Mouse (Mus musculus) liver, adult 2 months (tissue): ENCODE measurements at regions not wholly inside any gene's neighbourhood (a gene's known extent, or its start where the extent isn't known, plus 50 kb on each side); places are given as distances from the start of the nearest gene placed in this dataset.

Experiments used
- DNase-seq: peaks from one replicate; pipeline ENCODE4 v3.0.0-alpha.2; 2011; ENCODE audit warnings: low read depth, low spot score; ENCODE audit errors: extremely low read depth
- H3K27ac ChIP-seq: fragments of 200-500 bp; replicated peaks from 2 replicates; pipeline ENCODE4 v1.5.1; 2012; ENCODE audit warnings: low read depth, mild to moderate bottlenecking, control low read depth, inconsistent platforms, low read length; ENCODE audit not compliant: insufficient read depth
- H3K27me3 ChIP-seq: fragments of 200-500 bp; 2 replicates; pipeline ENCODE4 v1.6.1; 2012; ENCODE audit warnings: mild to moderate bottlenecking, moderate library complexity, low read length, inconsistent platforms; ENCODE audit not compliant: control insufficient read depth, insufficient read depth
- H3K36me3 ChIP-seq: fragments of 200-500 bp; 2 replicates; pipeline ENCODE4 v1.6.1; 2012; ENCODE audit warnings: low read length, inconsistent platforms; ENCODE audit not compliant: control insufficient read depth, insufficient read depth
- H3K4me1 ChIP-seq: fragments of 200-500 bp; 2 replicates; pipeline ENCODE4 v1.6.1; 2011; ENCODE audit warnings: low read length; ENCODE audit not compliant: control insufficient read depth, insufficient read depth
- H3K4me3 ChIP-seq: fragments of 200-500 bp; 2 replicates; pipeline ENCODE4 v1.5.1; 2011; ENCODE audit warnings: low read depth, mild to moderate bottlenecking, control low read depth, low read length, moderate library complexity; ENCODE audit not compliant: insufficient read depth
- H3K79me2 ChIP-seq: fragments of 200-500 bp; 2 replicates; pipeline ENCODE4 v1.6.1; 2012; ENCODE audit warnings: inconsistent platforms, mild to moderate bottlenecking, low read length, moderate library complexity; ENCODE audit not compliant: control insufficient read depth, insufficient read depth
- H3K9ac ChIP-seq: fragments of 200-500 bp; 2 replicates; pipeline ENCODE4 v1.6.1; 2012; ENCODE audit warnings: low read depth, mild to moderate bottlenecking, control low read depth, inconsistent platforms, low read length
- CTCF ChIP-seq: fragments of 200-500 bp; IDR thresholded peaks from 2 replicates; pipeline ENCODE4 v1.5.1; 2011; ENCODE audit warnings: low read depth, low read length, control low read depth
- POLR2A ChIP-seq: fragments of 200-500 bp; IDR thresholded peaks from 2 replicates; pipeline ENCODE4 v1.6.1; 2011; ENCODE audit warnings: low read length, control low read depth; ENCODE audit not compliant: insufficient read depth; ENCODE audit errors: extremely low read depth
- WGBS: fragments of 180-500 bp; shearing (Covaris S2); methylation state at CpG from one replicate; pipeline ENCODE4 v1.1.7; 2018; 5-methylcytosine and 5-hydroxymethylcytosine counted together

- Histone ChIP-seq H3K27ac (no peak overlapping the region), H3K27me3 (no peaks in the 10 kb centered on the region), H3K4me1 (no peaks in the 10 kb centered on the region), H3K79me2 (no peaks in the 10 kb centered on the region), H3K36me3 (no peaks in the 10 kb centered on the region), H3K9ac (no peak overlapping the region), H3K4me3 (no peak overlapping the region)
- WGBS = 74% methylated on average over 4 of the region's 4 CpGs
- DNase-seq = no peak
- no peak for TF ChIP-seq POLR2A
- no peak for TF ChIP-seq CTCF
Measured at GRCm38 (mm10) chr9:84922306-84922705, 390.3 kb upstream of the Gm11114 start.

GRCm38 (mm10) chr9:84923966-84924365 is 388.6 kb upstream of the Gm11114 start:
- no peaks in the 10 kb centered on the region for H3K27me3 ChIP-seq
- no peak overlapping the region for H3K27ac ChIP-seq
- no peaks in the 10 kb centered on the region for H3K4me1 ChIP-seq
- TF ChIP-seq POLR2A = no peak
- no peak for TF ChIP-seq CTCF
- H3K4me3 ChIP-seq = no peak overlapping the region
- WGBS = 91% methylated on average over 8 of the region's 8 CpGs
- no peak overlapping the region for H3K9ac ChIP-seq
- H3K36me3 ChIP-seq = no peaks in the 10 kb centered on the region
- H3K79me2 ChIP-seq = no peaks in the 10 kb centered on the region
- DNase-seq = no peak

- no peaks in the 10 kb centered on the region for H3K4me1 ChIP-seq
- no peak overlapping the region for H3K9ac ChIP-seq
- DNase-seq = no peak
- TF ChIP-seq POLR2A (no peak), CTCF (no peak)
- no peaks in the 10 kb centered on the region for H3K79me2 ChIP-seq
- 91% methylated on average over 2 of the region's 2 CpGs for WGBS
- H3K4me3 ChIP-seq = no peak overlapping the region
- H3K27me3 ChIP-seq = no peaks in the 10 kb centered on the region
- no peaks in the 10 kb centered on the region for H3K36me3 ChIP-seq
- no peak overlapping the region for H3K27ac ChIP-seq
Measured at GRCm38 (mm10) chr9:84936291-84937055, 376.1 kb upstream of the Gm11114 start.

GRCm38 (mm10) chr9:84966558-84967154 is 345.9 kb upstream of the Gm11114 start:
- 94% methylated on average over 11 of the region's 11 CpGs for WGBS
- no peaks in the 10 kb centered on the region for H3K36me3 ChIP-seq

GRCm38 (mm10) chr9:84969975-84970608 is 342.5 kb upstream of the Gm11114 start:
- 90% methylated on average over 3 of the region's 3 CpGs for WGBS

More at GRCm38 (mm10) chr9:84966558-84967154, 345.9 kb upstream of the Gm11114 start:
- no peak for DNase-seq
- Histone ChIP-seq H3K27me3 (no peaks in the 10 kb centered on the region), H3K4me1 (no peaks in the 10 kb centered on the region), H3K4me3 (no peak overlapping the region), H3K9ac (no peak overlapping the region), H3K27ac (no peak overlapping the region), H3K79me2 (no peaks in the 10 kb centered on the region)
- TF ChIP-seq POLR2A = no peak
- no peak for TF ChIP-seq CTCF

More at GRCm38 (mm10) chr9:84969975-84970608, 342.5 kb upstream of the Gm11114 start:
- no peak for TF ChIP-seq POLR2A
- no peak for TF ChIP-seq CTCF
- Histone ChIP-seq H3K9ac (no peak overlapping the region), H3K4me1 (no peaks in the 10 kb centered on the region), H3K4me3 (no peak overlapping the region), H3K79me2 (no peaks in the 10 kb centered on the region), H3K27ac (no peak overlapping the region), H3K27me3 (no peaks in the 10 kb centered on the region), H3K36me3 (no peaks in the 10 kb centered on the region)
- DNase-seq = no peak
